Mouse (Mus musculus) ES-E14 (cell line): Measurements from ENCODE around the gene Ret.

ENCODE experiments used
- CHD2 ChIP-seq: IDR thresholded peaks from 2 replicates; pipeline ENCODE4 v1.6.1; 2014; ENCODE audit warnings: mild to moderate bottlenecking, low read depth, low read length, inconsistent platforms
- HCFC1 ChIP-seq: IDR thresholded peaks from 2 replicates; pipeline ENCODE4 v1.6.1; 2012; ENCODE audit warnings: low read length, inconsistent platforms, borderline replicate concordance; ENCODE audit not compliant: insufficient read depth
- MAFK ChIP-seq: IDR thresholded peaks from 2 replicates; pipeline ENCODE4 v1.6.1; 2014; ENCODE audit warnings: mild to moderate bottlenecking, low read depth, low read length, inconsistent platforms; ENCODE audit not compliant: insufficient read depth
- ZNF384 ChIP-seq: IDR thresholded peaks from 2 replicates; pipeline ENCODE4 v1.6.1; 2012; ENCODE audit warnings: low read depth, low read length, inconsistent platforms

DNA sequence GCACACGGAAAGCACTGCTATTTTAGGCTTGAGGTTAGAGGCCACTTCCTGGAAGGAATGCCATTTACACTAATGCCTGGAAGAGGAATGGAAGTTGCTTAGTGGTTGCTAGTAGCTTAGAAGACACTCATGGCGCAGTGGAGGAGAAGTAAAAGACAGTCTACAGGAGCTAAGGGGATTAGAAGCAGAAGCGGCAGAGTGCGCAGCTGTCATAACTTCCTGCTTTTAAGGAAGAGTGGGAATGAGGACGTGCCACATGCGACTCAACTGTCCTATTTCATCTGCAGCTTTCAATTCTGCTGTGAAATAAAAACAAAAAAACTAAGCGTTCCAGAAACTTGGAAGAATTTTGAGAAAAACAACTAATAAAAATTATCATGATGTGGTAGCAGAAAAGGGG lies 70.3 kb downstream of the Ret start:
- TF ChIP-seq CHD2, result no peak
- no peak for TF ChIP-seq MAFK
- no peak for TF ChIP-seq HCFC1
- no peak for TF ChIP-seq ZNF384
